Mouse (Mus musculus): Measurements from ENCODE around the gene Tmem234. TPM values are rescaled to one million over a fixed set of nuclear protein-coding genes. Genes with fewer than 3 reads are reported as not detected.
"Not testable (repeated sequence)": the region's sequence is repeated elsewhere in the genome, so short reads cannot be mapped to it uniquely, and the experiment has no call there.

The Tmem234 gene
- polyA plus RNA-seq (2014; fragmentation: Nextera tagmentation; extraction: Ambion mirVana): 170 and 177 TPM in 2 replicates

DNA sequence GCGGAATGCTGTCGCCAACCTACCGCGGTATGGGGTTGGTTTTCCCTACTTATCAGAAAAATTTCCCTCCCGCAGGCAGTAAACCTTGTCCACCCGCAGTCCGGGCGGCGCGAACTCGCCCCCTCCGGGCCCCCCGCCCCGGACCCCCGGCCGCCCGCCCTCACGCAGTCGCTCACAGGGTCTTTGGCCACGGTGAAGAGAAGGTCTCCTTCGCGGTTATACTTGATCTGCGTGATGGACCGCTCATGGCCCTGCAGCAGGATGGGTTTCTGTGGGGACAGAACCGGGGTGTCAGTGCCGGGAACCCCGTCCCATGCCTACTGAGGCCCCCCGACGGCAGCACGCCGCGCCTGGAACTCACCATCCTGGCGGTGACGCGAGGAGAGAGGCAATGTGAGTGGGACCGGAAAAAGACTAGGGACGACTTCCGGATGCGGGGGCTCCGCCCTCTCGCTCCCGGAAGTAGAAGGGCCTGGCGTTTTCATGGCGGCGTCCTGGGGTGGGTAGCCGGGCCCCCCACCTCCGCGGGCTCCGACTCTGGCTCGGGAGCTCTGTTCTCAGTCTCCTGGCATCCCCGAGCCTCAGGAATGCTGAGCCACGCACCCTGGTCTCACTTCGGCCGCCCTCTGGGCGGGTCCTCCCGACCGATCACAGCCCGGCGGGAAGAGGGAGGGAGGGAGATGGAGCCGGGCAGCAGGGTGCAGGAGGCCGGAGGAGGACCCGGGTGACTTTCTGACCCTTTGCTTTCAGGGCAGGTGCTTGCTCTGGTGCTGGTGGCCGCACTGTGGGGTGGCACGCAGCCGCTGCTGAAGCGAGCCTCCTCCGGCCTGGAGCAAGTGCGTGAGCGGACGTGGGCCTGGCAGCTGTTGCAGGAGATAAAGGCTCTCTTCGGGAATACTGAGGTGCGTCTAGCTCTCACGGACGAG is at the start of gene Tmem234, which contains the start of gene Eif3i:
Gene Tmem234 (plus strand): TSS at position 436 of the 926 bp plus-strand sequence.
Gene Eif3i (minus strand): TSS at position 416 of the 926 bp plus-strand sequence.
- ATAC-seq (replicated peaks; ENCODE audit: insufficient number of reproducible peaks, low FRiP score, low TSS enrichment): peak; percentile 81
- peak within 1 kb of the TSS; percentile 92 for H3K4me3 ChIP-seq (ENCODE audit: low read depth, low read length)
- H3K4me2 ChIP-seq: peak within 1 kb of the TSS; percentile 89
- H3K4me1 ChIP-seq (ENCODE audit: control insufficient read depth, insufficient read depth, low read length): peaks cover 15% of the 10 kb centered on the region
- H3K9me3 ChIP-seq (replicated peaks; ENCODE audit: control insufficient read depth, low read length): no peaks in the 10 kb centered on the region
- under 1% methylated on average over 74 of the region's 74 CpGs for WGBS (ENCODE audit: insufficient replicate concordance)
- no peaks in the 10 kb centered on the region for H3K27me3 ChIP-seq (ENCODE audit: control insufficient read depth, insufficient read depth, low read length)
- peak within 1 kb of the TSS; percentile 71 for H3K27ac ChIP-seq (ENCODE audit: low read depth, low read length)
- peak within 1 kb of the TSS; percentile 97 for H3K9ac ChIP-seq (ENCODE audit: low read depth, low read length)
- H3K36me3 ChIP-seq (ENCODE audit: control insufficient read depth, insufficient read depth, low read length): peaks cover 14% of the 10 kb centered on the region

DNA sequence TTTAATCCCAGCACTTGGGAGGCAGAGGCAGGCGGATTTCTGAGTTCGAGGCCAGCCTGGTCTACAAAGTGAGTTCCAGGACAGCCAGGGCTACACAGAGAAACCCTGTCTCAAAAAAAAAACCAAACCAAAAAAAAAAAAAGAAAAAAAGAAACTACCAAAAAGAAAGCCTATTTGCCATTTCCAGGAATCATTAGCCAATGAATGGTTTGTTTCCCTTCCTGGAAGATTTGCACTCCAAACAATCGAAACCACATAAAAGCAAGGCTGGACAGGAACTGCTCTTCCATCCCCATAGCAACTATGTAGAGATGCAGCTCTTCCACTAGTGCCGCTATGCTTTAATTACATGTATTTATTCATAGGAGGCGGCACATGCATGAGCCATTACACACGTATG is 46.0 kb upstream of the Tmem234 start:
- H3K4me3 ChIP-seq (ENCODE audit: low read depth, low read length); ATAC-seq (replicated peaks; ENCODE audit: insufficient number of reproducible peaks, low FRiP score, low TSS enrichment); H3K9ac ChIP-seq (ENCODE audit: low read depth, low read length); H3K27ac ChIP-seq (ENCODE audit: low read depth, low read length); H3K9me3 ChIP-seq (replicated peaks; ENCODE audit: control insufficient read depth, low read length); H3K36me3 ChIP-seq (ENCODE audit: control insufficient read depth, insufficient read depth, low read length); H3K27me3 ChIP-seq (ENCODE audit: control insufficient read depth, insufficient read depth, low read length); H3K4me1 ChIP-seq (ENCODE audit: control insufficient read depth, insufficient read depth, low read length); H3K4me2 ChIP-seq: not testable (repeated sequence)
- WGBS (ENCODE audit: insufficient replicate concordance): 87% methylated on average over 5 of the region's 6 CpGs

DNA sequence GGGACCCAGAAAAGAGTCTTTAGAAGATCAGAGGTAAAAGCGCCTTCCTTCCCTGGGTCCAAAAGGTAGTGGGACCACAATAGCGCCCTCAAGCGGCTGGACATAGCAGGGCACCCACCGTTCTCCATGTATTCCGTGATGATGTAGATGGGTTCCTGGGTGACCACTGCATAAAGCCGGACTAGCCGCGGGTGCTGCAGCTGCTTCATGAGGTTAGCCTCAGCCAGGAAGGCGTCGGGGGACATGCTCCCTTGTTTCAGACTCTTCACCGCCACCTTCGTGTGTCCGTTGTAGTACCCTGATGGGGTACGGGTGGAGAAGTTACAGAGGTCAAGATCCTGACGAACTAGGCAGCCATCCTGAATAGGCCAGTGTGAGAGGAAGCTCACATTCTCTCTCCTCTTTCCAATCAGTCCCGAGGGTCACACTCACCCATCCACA is 45.0 kb upstream of the Tmem234 start:
- Histone ChIP-seq H3K4me3 (ENCODE audit: low read depth, low read length) (peak overlapping the region; percentile 56), H3K27me3 (ENCODE audit: control insufficient read depth, insufficient read depth, low read length) (peaks cover 8% of the 10 kb centered on the region), H3K4me1 (ENCODE audit: control insufficient read depth, insufficient read depth, low read length) (peaks cover 7% of the 10 kb centered on the region), H3K4me2 (peak overlapping the region; percentile 84), H3K9me3 (replicated peaks; ENCODE audit: control insufficient read depth, low read length) (no peaks in the 10 kb centered on the region), H3K27ac (ENCODE audit: low read depth, low read length) (no peak overlapping the region), H3K9ac (ENCODE audit: low read depth, low read length) (peak overlapping the region; percentile 70), H3K36me3 (ENCODE audit: control insufficient read depth, insufficient read depth, low read length) (no peaks in the 10 kb centered on the region)
- WGBS (ENCODE audit: insufficient replicate concordance): 3% methylated on average over 16 of the region's 16 CpGs
- ATAC-seq (replicated peaks; ENCODE audit: insufficient number of reproducible peaks, low FRiP score, low TSS enrichment): no peak

DNA sequence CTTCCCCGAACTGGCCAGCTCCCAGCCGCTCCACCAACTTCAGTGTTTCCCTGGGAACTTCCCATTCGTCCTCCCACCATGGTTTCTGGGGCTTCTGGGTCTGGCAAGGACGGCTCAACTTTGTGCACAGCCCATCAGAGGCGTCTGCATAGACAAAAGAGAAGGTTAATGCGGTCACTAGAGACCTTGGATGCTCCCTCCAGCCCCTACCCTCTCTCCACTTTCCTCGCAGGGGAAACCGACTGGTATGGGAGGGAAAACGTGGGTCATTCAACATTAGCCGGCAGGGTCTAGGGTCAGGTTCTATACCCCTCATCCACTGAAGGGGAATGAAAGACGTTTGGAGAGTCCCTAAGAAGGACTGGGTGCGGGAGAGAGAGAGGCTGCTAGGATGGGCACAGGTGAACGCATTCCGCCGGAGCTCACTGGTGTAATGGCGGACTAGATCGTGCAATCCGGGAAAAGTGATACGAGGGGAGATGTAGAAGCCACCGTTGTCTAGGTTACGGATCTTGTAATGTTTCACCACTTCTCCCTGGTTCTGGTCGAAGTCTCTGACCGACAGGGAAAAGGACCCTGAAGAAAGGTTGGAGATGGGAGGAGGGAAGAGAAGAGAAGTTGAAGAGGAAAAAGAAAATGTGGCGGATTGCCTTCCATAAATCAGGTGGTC is 44.5 kb upstream of the Tmem234 start:
- 0 out of 2 replicates have a peak, but pooled peaks have one; percentile 20 for ATAC-seq (replicated peaks; ENCODE audit: insufficient number of reproducible peaks, low FRiP score, low TSS enrichment)
- WGBS (ENCODE audit: insufficient replicate concordance): 1% methylated on average over 24 of the region's 24 CpGs
- H3K4me3 ChIP-seq (ENCODE audit: low read depth, low read length): peak overlapping the region; percentile 56
- H3K4me1 ChIP-seq (ENCODE audit: control insufficient read depth, insufficient read depth, low read length): peaks cover 7% of the 10 kb centered on the region
- H3K9me3 ChIP-seq (replicated peaks; ENCODE audit: control insufficient read depth, low read length): no peaks in the 10 kb centered on the region
- peaks cover 8% of the 10 kb centered on the region for H3K27me3 ChIP-seq (ENCODE audit: control insufficient read depth, insufficient read depth, low read length)
- H3K27ac ChIP-seq (ENCODE audit: low read depth, low read length): no peak overlapping the region
- H3K9ac ChIP-seq (ENCODE audit: low read depth, low read length): peak overlapping the region; percentile 70
- H3K4me2 ChIP-seq: peak overlapping the region; percentile 84
- no peaks in the 10 kb centered on the region for H3K36me3 ChIP-seq (ENCODE audit: control insufficient read depth, insufficient read depth, low read length)

DNA sequence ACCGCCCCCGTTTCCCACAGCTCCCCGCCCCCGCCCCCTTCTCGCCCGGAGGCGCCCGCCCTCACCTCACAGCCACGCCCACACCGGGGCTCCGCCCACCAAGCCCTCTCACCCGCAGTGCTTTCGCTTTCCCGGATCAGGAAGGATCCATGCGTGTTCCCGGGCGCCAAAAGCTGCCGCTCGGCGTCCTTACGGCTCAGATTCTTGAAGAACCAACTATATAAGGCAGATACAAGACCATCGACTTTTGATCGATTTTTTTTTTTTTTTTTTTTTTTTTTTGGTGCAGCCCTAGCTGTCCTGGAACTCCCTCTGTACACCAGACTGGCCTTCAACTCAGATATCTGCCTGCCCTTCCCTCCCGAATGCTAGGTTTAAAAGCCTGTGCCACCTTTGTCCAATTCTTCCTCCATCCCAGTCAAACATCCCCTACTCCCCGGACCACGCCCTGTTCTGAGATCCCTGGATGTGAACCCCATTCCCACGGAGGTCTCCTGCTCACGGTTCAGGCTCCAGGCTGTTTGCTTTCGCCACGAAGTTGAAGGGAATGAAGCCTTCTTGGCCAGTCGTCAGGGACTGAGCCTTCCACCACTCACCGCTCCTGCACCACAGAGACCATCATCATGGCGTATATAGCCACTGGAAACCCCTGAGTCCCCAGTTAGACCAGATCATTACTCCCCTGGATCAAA is 43.8 kb upstream of the Tmem234 start:
- Histone ChIP-seq H3K4me3 (ENCODE audit: low read depth, low read length) (peak overlapping the region; percentile 56), H3K27ac (ENCODE audit: low read depth, low read length) (peak overlapping the region; percentile 64), H3K27me3 (ENCODE audit: control insufficient read depth, insufficient read depth, low read length) (peaks cover 8% of the 10 kb centered on the region), H3K9me3 (replicated peaks; ENCODE audit: control insufficient read depth, low read length) (no peaks in the 10 kb centered on the region), H3K9ac (ENCODE audit: low read depth, low read length) (peak overlapping the region; percentile 70), H3K36me3 (ENCODE audit: control insufficient read depth, insufficient read depth, low read length) (no peaks in the 10 kb centered on the region), H3K4me2 (peak overlapping the region; percentile 84), H3K4me1 (ENCODE audit: control insufficient read depth, insufficient read depth, low read length) (peaks cover 7% of the 10 kb centered on the region)
- peak; percentile 71 for ATAC-seq (replicated peaks; ENCODE audit: insufficient number of reproducible peaks, low FRiP score, low TSS enrichment)
- 6% methylated on average over 33 of the region's 33 CpGs for WGBS (ENCODE audit: insufficient replicate concordance)

DNA sequence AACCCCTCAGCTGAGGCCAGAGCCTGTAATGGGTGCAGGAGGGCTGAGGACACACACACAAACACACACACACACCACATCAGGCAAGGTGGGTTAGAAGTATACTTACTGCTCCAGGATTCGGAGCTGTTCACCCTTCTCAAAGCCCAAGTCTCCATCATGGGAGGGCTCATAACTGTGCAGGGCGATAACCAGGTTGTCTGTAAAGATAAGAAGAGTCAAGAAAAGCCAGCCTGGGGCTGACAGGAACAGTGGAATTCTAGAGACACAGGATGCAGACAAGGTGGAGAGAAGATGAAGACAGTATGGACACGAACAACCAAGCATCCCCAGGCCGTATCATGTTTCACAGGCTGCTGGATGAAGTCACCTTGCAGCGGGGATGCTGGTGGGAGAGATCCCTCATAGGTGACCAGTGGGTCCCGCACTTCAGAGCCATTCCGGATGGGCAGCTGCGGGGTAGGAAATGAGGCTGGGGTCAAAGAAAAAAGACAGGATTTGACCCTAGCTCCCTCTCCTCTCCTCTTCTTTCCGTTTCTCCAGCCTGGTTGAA is 43.1 kb upstream of the Tmem234 start:
- ATAC-seq (replicated peaks; ENCODE audit: insufficient number of reproducible peaks, low FRiP score, low TSS enrichment): no peak
- Histone ChIP-seq H3K9ac (ENCODE audit: low read depth, low read length) (no peak overlapping the region), H3K27me3 (ENCODE audit: control insufficient read depth, insufficient read depth, low read length) (peaks cover 8% of the 10 kb centered on the region), H3K4me3 (ENCODE audit: low read depth, low read length) (peak overlapping the region; percentile 56), H3K4me2 (peak overlapping the region; percentile 84), H3K9me3 (replicated peaks; ENCODE audit: control insufficient read depth, low read length) (no peaks in the 10 kb centered on the region), H3K36me3 (ENCODE audit: control insufficient read depth, insufficient read depth, low read length) (no peaks in the 10 kb centered on the region), H3K27ac (ENCODE audit: low read depth, low read length) (peak overlapping the region; percentile 64), H3K4me1 (ENCODE audit: control insufficient read depth, insufficient read depth, low read length) (peaks cover 7% of the 10 kb centered on the region)
- 61% methylated on average over 9 of the region's 9 CpGs for WGBS (ENCODE audit: insufficient replicate concordance)

DNA sequence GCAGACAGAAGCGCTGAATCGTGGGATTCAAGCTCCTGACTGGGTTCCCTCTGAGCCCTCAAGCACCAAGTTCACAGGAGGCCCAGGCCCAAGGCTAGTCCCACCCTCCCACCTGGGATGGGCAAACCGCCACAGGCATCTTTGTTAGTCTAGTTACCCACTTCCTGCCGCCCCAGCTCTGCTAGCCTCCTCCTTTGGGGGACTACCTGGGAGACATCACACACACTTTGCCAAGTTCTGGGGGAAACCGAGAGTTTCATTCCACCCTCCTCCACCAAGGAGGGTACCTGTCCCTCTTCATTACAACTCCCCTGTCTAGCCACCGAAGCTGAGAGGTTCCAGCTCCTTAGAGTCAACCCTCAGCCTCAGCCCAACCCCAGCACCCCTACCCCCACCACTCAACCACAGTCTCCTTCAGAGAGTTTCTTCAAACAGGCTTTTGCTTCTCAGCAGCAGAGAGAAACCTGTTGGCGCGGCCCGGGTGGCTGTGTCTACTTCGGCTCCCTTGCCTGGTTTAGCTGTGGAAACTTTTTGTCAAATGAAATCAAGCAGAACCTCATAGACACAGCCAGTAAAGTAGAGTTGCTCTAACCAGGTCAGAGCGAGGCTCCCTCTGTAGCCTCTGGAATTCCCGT is 42.0 kb upstream of the Tmem234 start:
- no peak for ATAC-seq (replicated peaks; ENCODE audit: insufficient number of reproducible peaks, low FRiP score, low TSS enrichment)
- peaks cover 7% of the 10 kb centered on the region for H3K4me1 ChIP-seq (ENCODE audit: control insufficient read depth, insufficient read depth, low read length)
- H3K36me3 ChIP-seq (ENCODE audit: control insufficient read depth, insufficient read depth, low read length): no peaks in the 10 kb centered on the region
- WGBS (ENCODE audit: insufficient replicate concordance): 75% methylated on average over 12 of the region's 12 CpGs
- no peaks in the 10 kb centered on the region for H3K9me3 ChIP-seq (replicated peaks; ENCODE audit: control insufficient read depth, low read length)
- no peak overlapping the region for H3K4me2 ChIP-seq
- H3K9ac ChIP-seq (ENCODE audit: low read depth, low read length): no peak overlapping the region
- no peak overlapping the region for H3K4me3 ChIP-seq (ENCODE audit: low read depth, low read length)
- peaks cover 8% of the 10 kb centered on the region for H3K27me3 ChIP-seq (ENCODE audit: control insufficient read depth, insufficient read depth, low read length)
- H3K27ac ChIP-seq (ENCODE audit: low read depth, low read length): no peak overlapping the region

Data from heart, embryonic 11.5 days (tissue).